Mouse (Mus musculus): ENCODE data around the gene Fam43a. TPM values are rescaled to one million over a fixed set of nuclear protein-coding genes. Genes with fewer than 3 reads are reported as not detected.

The Fam43a gene
- polyA plus RNA-seq, 1 experiment: 19.4 TPM

- Histone ChIP-seq H3K4me1 (ENCODE audit: control insufficient read depth, insufficient read depth, low read length) (peaks cover 10% of the 10 kb centered on the region; the same call in 1 of the 2 replicates), H3K4me3 (ENCODE audit: insufficient read depth, low read length) (no peak overlapping the region), H3K27ac (ENCODE audit: insufficient read depth, low read length) (0 out of 2 replicates have a peak overlapping the region, but pooled peaks have one; percentile 4)
- TF ChIP-seq POLR2A (IDR thresholded peaks at IDR 0.05; ENCODE audit: low read depth, low read length): no peak
Observed at GRCm38 (mm10) chr16:30603531-30603842, 4.0 kb downstream of the Fam43a start.

DNA sequence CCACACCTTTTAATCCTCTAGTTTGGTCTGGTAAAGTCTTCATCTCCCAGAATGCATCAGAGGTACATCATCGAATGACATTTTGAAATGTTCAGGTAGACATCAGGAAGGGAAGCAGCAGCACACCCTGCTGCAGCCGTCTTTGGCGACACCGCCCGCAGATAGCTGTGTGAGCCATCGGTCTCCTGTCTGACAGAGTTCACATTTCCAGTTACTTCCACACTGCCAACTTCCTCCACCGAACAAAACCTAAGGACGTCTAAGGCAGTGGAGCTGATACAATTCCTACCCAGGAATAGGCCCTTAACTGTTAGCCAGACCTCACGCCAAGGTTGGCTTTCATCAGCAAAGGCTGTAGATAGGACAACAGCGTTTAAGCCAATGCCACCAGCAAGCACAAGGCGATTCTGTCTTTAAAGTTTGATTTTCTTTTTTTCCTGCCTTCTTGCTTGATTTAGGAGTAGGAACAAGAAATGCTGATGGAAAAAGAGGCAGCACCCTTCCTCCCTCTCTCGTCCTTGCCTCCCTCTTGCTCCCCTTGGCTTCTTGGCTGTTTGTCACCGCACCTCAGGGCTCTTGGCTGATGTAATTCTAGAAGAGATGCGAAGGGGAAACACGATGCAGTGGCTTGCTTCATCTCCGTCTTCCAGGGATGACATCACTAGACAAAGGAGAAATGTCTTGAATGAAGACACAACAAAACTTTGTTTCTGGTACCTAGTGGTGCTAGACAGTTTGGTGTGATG, 4.7 kb downstream of the Fam43a start:
- Histone ChIP-seq H3K4me3 (ENCODE audit: insufficient read depth, low read length) (no peak overlapping the region), H3K27ac (ENCODE audit: insufficient read depth, low read length) (no peak overlapping the region), H3K4me1 (ENCODE audit: control insufficient read depth, insufficient read depth, low read length) (peaks cover 10% of the 10 kb centered on the region; the same call in 1 of the 2 replicates)
- no peak for TF ChIP-seq CTCF (IDR thresholded peaks at IDR 0.05; ENCODE audit: borderline replicate concordance, insufficient read depth, low read length)
- peak; percentile 9; the same call in 1 of the 2 replicates for TF ChIP-seq POLR2A (IDR thresholded peaks at IDR 0.05; ENCODE audit: low read depth, low read length)

GRCm38 (mm10) chr16:30604807-30605137, 5.2 kb downstream of the Fam43a start:
- no peak overlapping the region for H3K4me3 ChIP-seq (ENCODE audit: insufficient read depth, low read length)
- TF ChIP-seq CTCF (IDR thresholded peaks at IDR 0.05; ENCODE audit: borderline replicate concordance, insufficient read depth, low read length) (no peak), POLR2A (IDR thresholded peaks at IDR 0.05; ENCODE audit: low read depth, low read length) (no peak)
- peaks cover 10% of the 10 kb centered on the region; the same call in 1 of the 2 replicates for H3K4me1 ChIP-seq (ENCODE audit: control insufficient read depth, insufficient read depth, low read length)
- H3K27ac ChIP-seq (ENCODE audit: insufficient read depth, low read length): no peak overlapping the region

DNA sequence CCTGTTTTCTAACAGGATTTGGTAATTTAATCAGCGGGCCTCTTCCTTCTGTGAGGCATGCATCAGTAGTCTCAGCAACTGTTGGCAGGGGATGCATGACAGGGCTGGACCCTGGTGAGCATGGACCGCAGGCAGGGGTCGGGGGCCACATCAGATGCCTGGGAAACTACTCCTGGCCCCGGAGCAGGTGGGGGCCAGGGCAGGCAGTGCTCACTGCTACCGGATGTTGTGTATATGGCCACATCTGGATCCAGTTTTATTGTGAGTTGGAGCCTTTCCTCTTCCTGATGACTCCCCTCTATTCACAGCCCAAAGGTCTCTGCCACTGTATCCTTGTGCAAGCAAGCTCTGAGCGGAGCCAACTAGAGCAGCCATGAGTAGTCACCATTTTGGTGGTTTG, 6.0 kb downstream of the Fam43a start:
- peaks cover 10% of the 10 kb centered on the region; the same call in 1 of the 2 replicates for H3K4me1 ChIP-seq (ENCODE audit: control insufficient read depth, insufficient read depth, low read length)
- H3K27ac ChIP-seq (ENCODE audit: insufficient read depth, low read length): no peak overlapping the region
- no peak overlapping the region for H3K4me3 ChIP-seq (ENCODE audit: insufficient read depth, low read length)
- TF ChIP-seq CTCF (IDR thresholded peaks at IDR 0.05; ENCODE audit: borderline replicate concordance, insufficient read depth, low read length) (no peak), POLR2A (IDR thresholded peaks at IDR 0.05; ENCODE audit: low read depth, low read length) (no peak)

DNA sequence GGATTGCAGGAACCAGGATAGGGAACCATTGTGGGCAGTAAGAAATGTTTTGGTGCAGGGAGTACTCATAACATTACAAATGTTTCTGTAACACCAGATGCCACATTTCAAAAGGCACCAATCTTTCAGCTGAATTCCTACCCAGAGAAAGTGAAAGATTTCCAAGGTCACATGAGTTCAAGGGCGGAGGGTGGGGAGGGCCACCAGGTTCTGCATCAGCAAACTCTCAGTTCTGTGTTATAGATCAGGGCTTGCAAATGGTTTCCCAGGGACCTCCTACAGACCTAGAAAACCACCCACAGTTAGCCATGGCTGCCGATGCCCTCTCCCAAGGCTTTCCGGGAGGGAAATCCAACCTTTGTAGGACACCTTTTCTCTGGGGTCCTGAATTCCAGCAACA, 8.3 kb downstream of the Fam43a start:
- no peak for TF ChIP-seq CTCF (IDR thresholded peaks at IDR 0.05; ENCODE audit: borderline replicate concordance, insufficient read depth, low read length)
- no peak for TF ChIP-seq POLR2A (IDR thresholded peaks at IDR 0.05; ENCODE audit: low read depth, low read length)
- peaks cover 10% of the 10 kb centered on the region; the same call in 1 of the 2 replicates for H3K4me1 ChIP-seq (ENCODE audit: control insufficient read depth, insufficient read depth, low read length)
- H3K4me3 ChIP-seq (ENCODE audit: insufficient read depth, low read length): no peak overlapping the region
- no peak overlapping the region for H3K27ac ChIP-seq (ENCODE audit: insufficient read depth, low read length)

DNA sequence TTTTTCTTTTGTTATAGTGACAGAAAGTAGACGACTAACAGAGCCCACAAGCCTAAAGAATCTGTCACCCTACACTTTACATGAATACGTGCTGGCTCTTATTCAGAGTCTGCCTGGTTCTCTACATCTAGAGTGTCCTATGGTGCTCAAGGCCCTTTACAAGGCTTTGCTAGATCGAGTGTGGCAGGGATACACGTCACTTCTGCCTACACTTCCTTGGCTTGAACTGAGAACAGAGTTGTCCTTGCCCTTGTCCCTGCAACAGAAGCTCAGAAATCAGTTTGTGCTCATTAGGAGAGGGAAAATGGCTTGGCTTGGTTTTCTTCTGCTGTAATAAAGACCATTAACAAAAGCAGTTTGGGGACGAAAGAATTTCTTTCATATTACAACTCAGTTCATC, 11.8 kb downstream of the Fam43a start:
- no peak for TF ChIP-seq CTCF (IDR thresholded peaks at IDR 0.05; ENCODE audit: borderline replicate concordance, insufficient read depth, low read length)
- TF ChIP-seq POLR2A (IDR thresholded peaks at IDR 0.05; ENCODE audit: low read depth, low read length): no peak
- Histone ChIP-seq H3K27ac (ENCODE audit: insufficient read depth, low read length) (no peak overlapping the region), H3K4me1 (ENCODE audit: control insufficient read depth, insufficient read depth, low read length) (peaks cover 6% of the 10 kb centered on the region; the same call in 1 of the 2 replicates), H3K4me3 (ENCODE audit: insufficient read depth, low read length) (no peak overlapping the region)

- peaks cover 6% of the 10 kb centered on the region; the same call in 1 of the 2 replicates for H3K4me1 ChIP-seq (ENCODE audit: control insufficient read depth, insufficient read depth, low read length)
- no peak for TF ChIP-seq CTCF (IDR thresholded peaks at IDR 0.05; ENCODE audit: borderline replicate concordance, insufficient read depth, low read length)
- no peak for TF ChIP-seq POLR2A (IDR thresholded peaks at IDR 0.05; ENCODE audit: low read depth, low read length)
- H3K27ac ChIP-seq (ENCODE audit: insufficient read depth, low read length): no peak overlapping the region
- no peak overlapping the region for H3K4me3 ChIP-seq (ENCODE audit: insufficient read depth, low read length)
Observed at GRCm38 (mm10) chr16:30613122-30613521, 13.6 kb downstream of the Fam43a start.

DNA sequence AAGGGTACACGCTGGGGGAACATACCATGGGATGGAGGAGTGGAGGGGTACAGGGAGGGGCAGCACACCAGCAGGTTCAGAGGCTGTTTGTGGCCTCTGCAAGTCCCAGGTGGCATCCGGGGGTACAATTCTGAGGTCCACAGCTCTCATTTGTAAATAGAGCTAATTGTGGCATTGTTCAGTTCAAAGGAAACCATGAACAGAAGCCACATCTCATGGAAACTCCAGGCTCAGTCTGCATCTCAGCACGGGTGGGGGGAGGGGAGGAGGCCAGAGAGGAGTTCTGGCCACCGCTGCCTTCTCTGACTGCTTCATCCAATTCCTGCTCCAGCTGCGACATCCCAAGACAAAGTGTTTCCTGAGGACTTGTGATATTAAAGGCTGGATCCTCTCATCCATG, 14.6 kb downstream of the Fam43a start:
- TF ChIP-seq POLR2A (IDR thresholded peaks at IDR 0.05; ENCODE audit: low read depth, low read length) (no peak), CTCF (IDR thresholded peaks at IDR 0.05; ENCODE audit: borderline replicate concordance, insufficient read depth, low read length) (no peak)
- Histone ChIP-seq H3K4me1 (ENCODE audit: control insufficient read depth, insufficient read depth, low read length) (peaks cover 6% of the 10 kb centered on the region; the same call in 1 of the 2 replicates), H3K4me3 (ENCODE audit: insufficient read depth, low read length) (no peak overlapping the region), H3K27ac (ENCODE audit: insufficient read depth, low read length) (no peak overlapping the region)

DNA sequence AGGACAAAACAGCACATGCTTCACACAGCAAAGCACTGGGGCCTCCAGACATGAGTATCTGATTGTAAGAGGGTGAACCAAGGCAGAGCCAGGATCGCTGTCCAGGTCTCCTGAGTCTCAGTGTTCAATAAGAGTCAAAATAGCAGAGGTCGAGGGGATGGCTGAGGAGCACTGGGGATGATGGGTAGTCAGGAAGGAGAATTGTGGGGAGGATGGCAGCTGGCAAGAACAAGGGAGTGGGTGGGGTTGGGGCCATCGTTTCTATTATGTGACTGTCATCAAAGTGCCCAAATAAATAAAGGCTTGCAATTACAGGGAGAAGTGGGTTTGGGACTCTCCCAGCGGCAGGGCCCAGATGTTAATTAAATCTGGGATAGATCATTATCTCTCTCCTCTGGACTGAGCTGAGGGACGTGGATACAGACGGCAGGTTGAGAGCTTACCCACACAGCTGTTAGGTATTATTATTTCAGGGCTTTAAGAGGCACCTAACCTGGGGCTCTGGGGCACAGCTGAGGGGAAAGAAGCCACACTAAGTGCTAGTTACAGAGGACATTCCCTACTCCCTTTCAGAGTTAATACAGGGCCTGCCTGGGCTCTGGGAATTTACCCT, 15.3 kb downstream of the Fam43a start:
- Histone ChIP-seq H3K4me3 (ENCODE audit: insufficient read depth, low read length) (no peak overlapping the region), H3K27ac (ENCODE audit: insufficient read depth, low read length) (no peak overlapping the region), H3K4me1 (ENCODE audit: control insufficient read depth, insufficient read depth, low read length) (peaks cover 6% of the 10 kb centered on the region; the same call in 1 of the 2 replicates)
- TF ChIP-seq POLR2A (IDR thresholded peaks at IDR 0.05; ENCODE audit: low read depth, low read length) (no peak), CTCF (IDR thresholded peaks at IDR 0.05; ENCODE audit: borderline replicate concordance, insufficient read depth, low read length) (no peak)

GRCm38 (mm10) chr16:30616281-30616680, 16.8 kb downstream of the Fam43a start:
- no peak for TF ChIP-seq CTCF (IDR thresholded peaks at IDR 0.05; ENCODE audit: borderline replicate concordance, insufficient read depth, low read length)
- TF ChIP-seq POLR2A (IDR thresholded peaks at IDR 0.05; ENCODE audit: low read depth, low read length): no peak
- peaks cover 6% of the 10 kb centered on the region; the same call in 1 of the 2 replicates for H3K4me1 ChIP-seq (ENCODE audit: control insufficient read depth, insufficient read depth, low read length)
- H3K4me3 ChIP-seq (ENCODE audit: insufficient read depth, low read length): no peak overlapping the region
- H3K27ac ChIP-seq (ENCODE audit: insufficient read depth, low read length): no peak overlapping the region

Data from embryonic fibroblast, embryonic 13.5 days (primary cell).